Mouse (Mus musculus): Measurements from ENCODE around the gene Rgs10. TPM values are rescaled to one million over a fixed set of nuclear protein-coding genes. Genes with fewer than 3 reads are reported as not detected.

The Rgs10 gene
- 10 to 100 TPM; 49.5 to 52.5 TPM for total RNA-seq (2021)
- long read RNA-seq, experiment 1, transcript Rgs10-201 (5 exons, 880 nt): major isoform, 37 of 57 reads
- long read RNA-seq, experiment 1, partial matches to known transcripts: 6 of 57 reads
- long read RNA-seq, experiment 1, other reads (novel, unspliced or antisense): 14 of 57 reads
- long read RNA-seq, experiment 2, transcript Rgs10-201 (5 exons, 880 nt): major isoform, 24 of 39 reads
- long read RNA-seq, experiment 2, partial matches to known transcripts: 4 of 39 reads
- long read RNA-seq, experiment 2, other reads (novel, unspliced or antisense): 11 of 39 reads

GRCm38 (mm10) chr7:128417930-128418779 is at the start of gene Rgs10:
Gene Rgs10 (minus strand): TSS chr7:128418758.
- DNase-seq (ENCODE audit: low spot score in 2 of 2): peak; percentile 28 to 62

GRCm38 (mm10) chr7:128462406-128462805 is 43.8 kb upstream of the Rgs10 start:
- no peak for DNase-seq (ENCODE audit: low spot score in 2 of 2)

- DNase-seq (ENCODE audit: low spot score in 2 of 2): peak; percentile 98 to 99
These were observed 43.0 kb upstream of the Rgs10 start, which contains the start of gene Tial1 for GRCm38 (mm10) chr7:128461285-128462215. Gene Tial1 (minus strand): TSS chr7:128461717.

- peak in 1 of 2 experiments; percentile 28 for DNase-seq (ENCODE audit: low spot score in 2 of 2)
These were observed 42.3 kb upstream of the Rgs10 start for GRCm38 (mm10) chr7:128460865-128461228.

- DNase-seq (ENCODE audit: low spot score in 2 of 2): peak; percentile 16 to 18
These were observed 41.7 kb upstream of the Rgs10 start for GRCm38 (mm10) chr7:128460131-128460864.

- no peak for DNase-seq (ENCODE audit: low spot score in 2 of 2)
These were observed 41.2 kb upstream of the Rgs10 start for GRCm38 (mm10) chr7:128459791-128460130.

- DNase-seq (ENCODE audit: low spot score in 2 of 2): no peak
These were observed 39.5 kb upstream of the Rgs10 start for GRCm38 (mm10) chr7:128458011-128458410.

GRCm38 (mm10) chr7:128452731-128453130 is 34.2 kb upstream of the Rgs10 start:
- no peak for DNase-seq (ENCODE audit: low spot score in 2 of 2)

- no peak for DNase-seq (ENCODE audit: low spot score in 2 of 2)
These were observed 22.0 kb upstream of the Rgs10 start for GRCm38 (mm10) chr7:128440584-128440983.

- DNase-seq (ENCODE audit: low spot score in 2 of 2): no peak
These were observed 20.7 kb upstream of the Rgs10 start for GRCm38 (mm10) chr7:128439251-128439650.

GRCm38 (mm10) chr7:128438131-128438530 is 19.6 kb upstream of the Rgs10 start:
- DNase-seq (ENCODE audit: low spot score in 2 of 2): no peak

GRCm38 (mm10) chr7:128433213-128433612 is 14.7 kb upstream of the Rgs10 start:
- DNase-seq (ENCODE audit: low spot score in 2 of 2): no peak

GRCm38 (mm10) chr7:128432574-128432973 is 14.0 kb upstream of the Rgs10 start:
- DNase-seq (ENCODE audit: low spot score in 2 of 2): no peak

- DNase-seq (ENCODE audit: low spot score in 2 of 2): no peak
These were observed 3.9 kb upstream of the Rgs10 start for GRCm38 (mm10) chr7:128422491-128422890.

GRCm38 (mm10) chr7:128421701-128422100 is 3.1 kb upstream of the Rgs10 start:
- peak in 1 of 2 experiments; percentile 28 for DNase-seq (ENCODE audit: low spot score in 2 of 2)

GRCm38 (mm10) chr7:128419690-128420089 is 1.1 kb upstream of the Rgs10 start:
- no peak for DNase-seq (ENCODE audit: low spot score in 2 of 2)

GRCm38 (mm10) chr7:128417226-128417929 is 1.2 kb downstream of the Rgs10 start:
- no peak for DNase-seq (ENCODE audit: low spot score in 2 of 2)

GRCm38 (mm10) chr7:128416664-128417063 is 1.9 kb downstream of the Rgs10 start:
- no peak for DNase-seq (ENCODE audit: low spot score in 2 of 2)

- DNase-seq (ENCODE audit: low spot score in 2 of 2): no peak
These were observed 4.1 kb downstream of the Rgs10 start for GRCm38 (mm10) chr7:128414433-128414832.
